Mouse (Mus musculus): ENCODE measurements at regions not wholly inside any gene's neighbourhood (a gene's known extent, or its start where the extent isn't known, plus 50 kb on each side); places are given as distances from the start of the nearest gene placed in this dataset.

DNA sequence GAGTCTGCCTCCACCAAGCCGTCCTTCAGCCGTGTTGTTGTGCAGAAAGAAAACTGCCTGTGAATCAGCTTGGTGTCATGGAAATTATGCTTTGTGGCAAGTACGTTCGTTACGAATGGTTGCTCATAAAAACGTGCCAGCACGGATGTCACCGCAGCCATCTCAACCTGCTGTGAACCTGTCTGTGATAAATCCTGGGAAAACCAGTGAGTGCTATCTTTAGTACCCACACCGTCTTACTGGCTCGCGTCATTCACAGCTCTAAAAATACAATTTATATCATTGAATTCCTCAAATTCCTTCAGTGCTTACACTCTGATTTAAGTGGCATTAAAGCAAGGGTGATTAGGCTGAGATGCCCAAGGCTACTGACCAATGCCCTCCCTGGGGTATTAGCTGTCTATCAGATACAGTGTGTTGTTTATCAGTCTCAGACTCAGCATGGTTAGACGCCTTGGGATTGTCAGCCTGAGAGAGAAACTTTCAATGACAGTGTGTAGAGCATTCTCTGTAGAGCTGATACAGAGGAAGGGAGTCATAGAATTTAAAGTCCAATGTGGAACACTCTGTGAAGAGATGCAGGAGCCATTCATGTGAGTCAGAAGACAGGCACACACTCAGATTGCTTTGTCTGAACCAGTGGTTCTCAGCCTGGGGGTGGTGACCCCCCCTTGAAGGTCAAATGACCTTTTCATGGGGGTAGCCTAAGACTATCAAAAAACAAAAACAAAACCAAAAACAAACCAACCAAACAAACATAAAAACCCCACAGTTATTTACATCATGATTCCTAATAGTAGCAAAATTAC lies 96.2 kb upstream of the Myocd start:
- no peak for DNase-seq (ENCODE audit: low read depth, low spot score)

DNA sequence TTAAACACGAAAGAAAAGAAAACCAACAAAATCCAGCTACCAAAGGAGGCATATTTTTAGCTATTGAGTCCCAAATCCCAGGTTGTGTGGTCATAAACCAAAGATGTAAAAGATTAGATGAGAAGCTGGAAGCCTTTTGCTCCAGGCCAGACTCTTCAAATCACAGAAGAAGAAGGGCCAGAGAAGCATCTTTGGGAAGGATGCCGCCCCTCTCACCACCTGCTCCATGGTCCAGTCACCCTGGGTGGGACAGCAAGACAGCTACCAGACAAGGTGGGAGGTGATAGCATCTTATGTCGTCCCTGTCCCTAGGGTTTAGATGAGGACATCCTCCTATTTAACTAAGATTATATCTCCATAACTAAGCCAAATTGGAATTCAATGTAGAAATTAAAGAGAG lies 95.1 kb upstream of the Myocd start:
- DNase-seq (ENCODE audit: low read depth, low spot score) = no peak

DNA sequence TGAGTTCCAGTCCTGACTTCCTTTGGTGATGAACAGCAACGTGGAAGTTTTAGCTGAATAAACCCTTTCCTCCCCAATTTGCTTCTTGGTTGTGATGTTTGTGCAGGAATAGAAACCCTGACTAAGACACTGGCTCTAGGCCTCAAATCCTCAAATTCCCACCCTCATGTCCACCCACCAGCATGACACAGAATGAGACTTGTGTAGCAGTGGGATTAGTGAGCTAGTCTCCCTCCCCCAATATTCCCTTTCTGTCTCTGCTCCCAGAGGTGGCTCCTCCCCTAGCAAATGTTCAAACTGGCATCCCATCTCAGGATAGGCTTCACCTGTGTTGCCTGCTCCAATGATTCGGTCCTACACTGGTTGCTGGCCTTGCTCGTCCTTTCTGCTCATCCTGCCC lies 94.1 kb upstream of the Myocd start:
- no peak for DNase-seq (ENCODE audit: low read depth, low spot score)

DNA sequence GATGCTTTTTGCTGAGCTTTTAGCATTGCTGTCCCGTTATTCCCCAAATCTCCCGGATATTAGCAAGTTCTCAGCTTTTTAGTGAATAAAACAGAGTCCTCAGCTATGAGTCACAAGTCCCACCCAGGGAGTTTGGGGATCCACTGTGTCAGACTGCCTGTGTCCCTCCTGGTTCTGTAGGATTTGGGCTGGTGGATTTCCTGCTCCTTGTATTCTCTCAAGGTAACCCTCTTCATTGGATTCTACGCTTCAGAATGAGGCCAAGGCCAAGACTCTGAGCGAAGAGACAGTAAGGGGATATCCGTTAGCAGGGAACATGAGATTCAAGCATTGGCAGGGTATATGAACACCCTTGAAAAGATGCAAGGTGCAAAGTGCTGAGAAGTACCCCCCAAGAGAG lies 90.9 kb upstream of the Myocd start:
- no peak for DNase-seq (ENCODE audit: low read depth, low spot score)

DNA sequence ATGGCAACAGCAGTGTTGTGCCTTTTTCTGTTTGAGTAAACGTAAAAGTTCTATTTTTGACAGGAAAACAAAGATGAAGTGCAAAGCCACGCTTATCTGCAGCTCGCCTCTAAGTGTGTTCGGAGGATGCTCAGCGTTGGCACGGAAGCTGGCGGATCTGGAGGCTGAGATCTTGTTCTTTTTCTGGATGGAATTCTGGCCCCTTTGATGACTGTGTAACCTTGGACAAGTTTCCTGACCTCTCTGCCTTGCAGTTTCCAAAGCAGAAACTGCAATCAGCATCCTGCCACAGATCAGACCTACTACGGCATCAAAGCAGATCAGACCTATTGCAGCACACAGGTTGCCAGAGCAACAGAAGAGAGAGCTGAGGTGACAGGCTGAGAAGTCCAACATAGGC lies 89.1 kb upstream of the Myocd start:
- DNase-seq (ENCODE audit: low read depth, low spot score) = no peak

DNA sequence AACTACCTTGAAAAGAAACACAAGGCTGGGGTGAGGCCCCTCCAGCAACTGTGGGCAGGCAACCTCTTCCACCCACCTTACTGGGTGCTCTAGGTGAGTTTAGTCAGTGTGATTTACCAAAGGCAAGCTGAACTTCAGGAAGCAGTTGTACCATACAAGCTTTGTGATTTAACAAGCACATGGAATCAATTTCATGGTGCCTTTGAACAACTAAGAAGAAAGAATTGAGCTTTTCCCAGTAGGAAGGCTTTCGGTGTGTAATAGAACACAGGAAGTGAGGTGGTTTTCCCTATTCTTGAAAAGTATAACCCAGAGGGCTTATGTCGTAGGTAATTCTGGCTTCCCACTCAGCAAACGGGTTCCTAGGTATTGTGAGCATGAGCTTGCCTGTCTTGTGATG lies 82.7 kb upstream of the Myocd start:
- no peak for DNase-seq (ENCODE audit: low read depth, low spot score)

DNA sequence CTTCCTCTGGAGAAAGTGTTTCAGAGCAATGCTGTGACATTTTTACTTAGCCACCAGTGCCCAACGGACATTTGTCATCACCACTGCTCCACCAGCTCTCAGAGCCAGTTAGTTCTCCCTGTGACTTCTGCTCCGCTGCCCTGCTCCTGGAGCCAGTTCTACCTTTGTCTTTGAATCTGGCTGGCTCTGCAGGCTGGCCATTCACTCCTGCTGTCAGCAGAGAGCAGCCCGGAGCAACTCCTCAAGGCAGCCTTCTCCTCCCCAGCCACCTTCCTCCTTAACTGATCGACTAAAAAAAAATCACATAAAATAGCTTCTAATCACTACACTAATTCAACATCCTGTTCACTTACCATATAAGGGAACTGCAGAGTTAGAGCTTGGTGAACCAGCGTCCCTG lies 79.2 kb upstream of the Myocd start:
- DNase-seq (ENCODE audit: low read depth, low spot score) = no peak

DNA sequence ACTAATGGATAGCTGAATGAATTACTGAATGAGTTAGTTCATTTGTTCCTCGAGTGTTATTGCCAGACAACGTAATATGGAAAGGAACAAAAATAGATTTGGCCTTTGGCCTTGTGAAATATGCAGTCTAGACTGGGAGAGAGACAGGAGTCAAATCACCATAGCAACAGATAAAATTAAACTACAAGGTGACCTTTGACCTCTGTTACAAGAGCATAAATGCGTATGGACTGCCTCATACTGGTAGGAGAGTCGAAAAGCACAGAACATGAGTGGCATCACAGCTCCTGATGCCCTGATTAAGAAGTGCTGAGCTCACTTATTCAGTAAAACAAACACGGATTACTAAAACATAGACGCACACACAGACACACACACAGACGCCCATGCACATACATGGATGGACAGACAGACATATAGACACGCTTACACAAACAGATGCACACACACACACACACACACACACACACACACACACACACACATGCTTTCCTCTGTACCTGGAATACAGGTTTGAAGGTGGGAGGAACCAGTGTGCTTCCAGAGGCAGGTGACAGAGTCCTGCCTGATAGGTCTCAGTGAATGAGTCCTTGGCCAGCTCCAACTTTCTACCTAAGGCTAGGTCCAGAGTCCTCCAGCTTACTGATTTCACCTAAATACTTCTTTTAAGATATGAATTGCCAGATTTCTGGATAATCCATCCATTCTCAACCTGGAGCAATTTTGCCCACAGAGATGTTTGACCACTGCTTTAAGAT lies 72.1 kb upstream of the Myocd start:
- DNase-seq (ENCODE audit: low read depth, low spot score) = no peak

DNA sequence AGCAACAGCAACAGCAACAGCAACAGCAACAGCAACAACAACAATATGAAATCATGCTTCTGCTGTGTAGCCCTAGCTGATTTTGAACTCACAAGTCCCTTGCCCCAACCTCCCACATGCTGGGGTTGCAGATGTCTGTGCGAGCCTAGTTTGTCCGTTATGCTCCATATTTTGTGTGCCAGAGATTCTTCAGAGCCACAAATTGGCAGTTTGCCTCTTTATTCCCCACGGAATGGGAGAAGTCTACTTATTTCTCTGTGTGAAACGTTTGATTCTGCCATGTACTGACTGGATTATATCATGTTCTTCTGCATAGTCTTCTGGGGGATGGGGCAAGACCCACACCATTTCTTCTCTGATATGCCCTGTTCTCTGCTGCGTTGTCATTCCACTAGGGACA lies 64.5 kb upstream of the Myocd start:
- no peak for DNase-seq (ENCODE audit: low read depth, low spot score)

DNA sequence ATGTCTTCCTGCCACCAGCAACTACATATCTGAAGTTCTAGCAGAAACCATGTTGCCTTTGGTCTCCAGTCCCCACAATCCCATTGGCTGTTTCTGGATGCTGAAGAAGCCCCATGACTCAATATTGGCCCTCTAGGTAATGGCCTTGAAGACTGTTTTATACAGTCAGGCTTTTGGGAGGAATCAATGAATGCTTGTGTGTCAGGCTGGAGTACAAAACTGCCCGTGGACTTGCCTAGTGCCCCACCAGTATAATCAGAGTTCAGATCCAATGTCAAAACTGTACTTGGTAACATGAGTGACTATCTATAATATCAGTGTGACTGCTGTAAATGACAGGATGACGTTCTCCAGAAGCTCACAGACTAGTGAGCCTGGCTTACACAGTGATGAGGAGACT lies 63.3 kb upstream of the Myocd start:
- DNase-seq (ENCODE audit: low read depth, low spot score) = no peak

DNA sequence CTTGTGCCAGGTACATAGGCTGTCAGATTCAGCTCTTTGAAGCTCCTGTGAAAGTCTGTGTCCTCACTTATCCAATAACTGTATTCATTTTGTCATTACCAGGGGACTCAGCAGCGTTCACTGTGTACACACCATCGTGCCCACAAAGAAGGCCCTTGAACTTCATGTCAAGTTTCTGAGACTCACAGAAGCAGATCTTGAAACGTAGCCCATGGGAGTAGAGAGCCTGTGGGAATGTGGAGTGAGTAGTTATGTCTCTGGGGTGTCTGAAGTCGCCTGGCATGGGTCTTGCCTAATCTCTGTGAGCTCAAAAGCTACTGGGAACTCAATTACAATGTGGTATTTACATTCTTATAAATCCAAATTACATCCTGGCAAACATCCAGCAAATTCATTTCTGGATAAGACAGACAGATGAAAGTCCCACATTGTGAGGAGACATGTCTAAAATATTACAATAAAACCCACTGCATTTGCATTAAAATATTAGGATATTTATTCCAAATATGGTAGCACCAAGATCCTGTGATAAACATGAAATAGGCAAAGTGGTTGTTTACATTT lies 53.2 kb upstream of the Myocd start:
- DNase-seq (ENCODE audit: low read depth, low spot score) = no peak

Data from brain, embryonic 18.5 days (tissue).